Mouse (Mus musculus): ENCODE measurements around the gene Wnt3a. TPM values are rescaled to one million over a fixed set of nuclear protein-coding genes. Genes with fewer than 3 reads are reported as not detected.
"Not testable (repeated sequence)": the region's sequence is repeated elsewhere in the genome, so short reads cannot be mapped to it uniquely, and the experiment has no call there.

Gene Wnt3a
- total and polyA plus RNA-seq, 2 experiments from 2014 or later: 0.16 TPM; not detected in 1

GRCm38 (mm10) chr11:59306461-59307421 lies 16.2 kb upstream of the Wnt3a start, which contains the start of gene Wnt9a:
Gene Wnt9a (plus strand): TSS chr11:59306928.
- DNase-seq (ENCODE audit: low spot score) (peak; percentile 56), ATAC-seq (ENCODE audit: low FRiP score) (peak; percentile 18; the same call in 1 of the 2 replicates)
- H3K27me3 ChIP-seq (ENCODE audit: insufficient read depth, low read length): peaks cover 68% of the 10 kb centered on the region
- no peak within 1 kb of the TSS for H3K27ac ChIP-seq (ENCODE audit: low read depth, low read length)
- no peaks in the 10 kb centered on the region for H3K9me3 ChIP-seq (ENCODE audit: low read length)
- H3K4me1 ChIP-seq (ENCODE audit: insufficient read depth, low read length): peaks cover 4% of the 10 kb centered on the region; the same call in 1 of the 2 replicates
- WGBS: under 1% methylated on average over 108 of the region's 128 CpGs
- peak within 1 kb of the TSS; percentile 61 for H3K4me3 ChIP-seq (ENCODE audit: low read depth, low read length)
- TF ChIP-seq CTCF (IDR thresholded peaks at IDR 0.05): no peak
- peak within 1 kb of the TSS; percentile 90 for H3K4me2 ChIP-seq (ENCODE audit: low read depth, low read length, poor library complexity, severe bottlenecking)
- H3K9ac ChIP-seq (replicated peaks; ENCODE audit: low read length, poor library complexity, severe bottlenecking): peak within 1 kb of the TSS; percentile 50; the same call in 1 of the 2 replicates
- H3K36me3 ChIP-seq (ENCODE audit: insufficient read depth, low read length): no peaks in the 10 kb centered on the region

DNA sequence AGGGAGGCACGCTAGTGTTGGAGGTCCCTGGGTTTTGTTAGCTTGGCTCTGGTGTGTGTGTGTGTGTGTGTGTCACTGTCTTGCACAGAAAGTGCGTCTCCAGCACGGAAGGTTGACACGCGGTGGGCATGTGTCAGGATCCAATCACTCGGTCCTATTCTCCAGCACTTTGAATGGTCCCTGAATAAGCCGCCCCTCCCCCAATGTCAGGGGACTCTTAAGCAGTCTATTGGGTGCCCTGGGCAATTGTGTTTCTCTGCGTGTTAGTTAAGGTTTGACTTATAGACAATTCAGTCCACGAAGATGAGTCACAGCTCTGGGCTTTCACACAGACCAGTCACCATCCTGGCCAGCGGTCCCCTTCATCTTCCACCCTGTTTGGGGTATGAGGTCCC lies 15.3 kb upstream of the Wnt3a start:
- Histone ChIP-seq H3K9ac (replicated peaks; ENCODE audit: low read length, poor library complexity, severe bottlenecking) (no peak overlapping the region), H3K27me3 (ENCODE audit: insufficient read depth, low read length) (peaks cover 60% of the 10 kb centered on the region), H3K9me3 (ENCODE audit: low read length) (no peaks in the 10 kb centered on the region), H3K36me3 (ENCODE audit: insufficient read depth, low read length) (no peaks in the 10 kb centered on the region), H3K4me1 (ENCODE audit: insufficient read depth, low read length) (peaks cover 4% of the 10 kb centered on the region; the same call in 1 of the 2 replicates), H3K4me2 (ENCODE audit: low read depth, low read length, poor library complexity, severe bottlenecking) (no peak overlapping the region; the same call in 1 of the 2 replicates), H3K27ac (ENCODE audit: low read depth, low read length) (no peak overlapping the region), H3K4me3 (ENCODE audit: low read depth, low read length) (peak overlapping the region; percentile 61; the same call in 1 of the 2 replicates)
- no peak for DNase-seq (ENCODE audit: low spot score)
- WGBS: 5% methylated on average over 10 of the region's 10 CpGs
- no peak for TF ChIP-seq CTCF (IDR thresholded peaks at IDR 0.05)
- no peak for ATAC-seq (ENCODE audit: low FRiP score)

DNA sequence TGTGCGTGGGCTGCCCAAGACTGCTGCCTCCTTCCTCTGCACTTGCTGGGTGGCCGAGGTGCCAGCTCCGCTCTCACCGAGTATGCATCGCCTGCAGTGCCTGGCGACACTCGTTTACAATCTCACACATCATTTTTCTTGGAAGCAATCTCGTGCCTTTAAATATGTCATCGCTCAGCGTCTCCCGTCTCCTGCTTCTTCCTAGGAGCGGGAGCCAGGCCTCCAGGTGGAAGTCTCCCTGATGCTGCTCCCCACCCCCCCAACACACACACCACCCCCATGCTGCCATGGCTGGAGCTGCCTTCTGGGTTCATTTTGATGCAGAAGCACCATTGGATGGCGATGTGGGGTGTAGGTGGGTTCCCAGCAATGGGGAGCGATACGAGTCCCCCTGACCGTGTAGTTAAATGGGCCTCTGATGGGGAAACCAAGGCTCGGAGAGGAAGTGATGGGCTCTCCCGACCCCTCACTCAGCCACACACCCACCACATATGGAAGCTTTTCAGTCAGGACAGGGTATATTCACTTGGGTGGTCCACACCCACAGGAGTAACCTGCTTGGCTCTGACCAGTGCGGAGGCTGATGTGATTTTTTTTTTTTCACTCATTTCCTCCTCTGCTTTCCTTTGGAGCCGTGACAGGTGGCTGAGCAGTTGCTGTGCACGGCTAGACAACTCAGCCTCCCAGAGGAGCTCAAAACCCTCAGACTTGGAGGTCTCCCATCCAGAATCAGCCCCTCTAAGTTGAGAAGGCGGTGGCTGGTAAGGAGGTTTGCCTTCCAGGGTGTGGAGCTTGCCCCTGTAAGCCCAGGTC lies 14.7 kb upstream of the Wnt3a start:
- Histone ChIP-seq H3K4me1 (ENCODE audit: insufficient read depth, low read length) (peaks cover 4% of the 10 kb centered on the region; the same call in 1 of the 2 replicates), H3K36me3 (ENCODE audit: insufficient read depth, low read length) (no peaks in the 10 kb centered on the region), H3K27ac (ENCODE audit: low read depth, low read length) (no peak overlapping the region), H3K27me3 (ENCODE audit: insufficient read depth, low read length) (peaks cover 64% of the 10 kb centered on the region), H3K9ac (replicated peaks; ENCODE audit: low read length, poor library complexity, severe bottlenecking) (no peak overlapping the region), H3K4me3 (ENCODE audit: low read depth, low read length) (no peak overlapping the region), H3K9me3 (ENCODE audit: low read length) (no peaks in the 10 kb centered on the region), H3K4me2 (ENCODE audit: low read depth, low read length, poor library complexity, severe bottlenecking) (no peak overlapping the region)
- no peak for TF ChIP-seq CTCF (IDR thresholded peaks at IDR 0.05)
- 45% methylated on average over 22 of the region's 22 CpGs for WGBS
- DNase-seq (ENCODE audit: low spot score) (no peak), ATAC-seq (ENCODE audit: low FRiP score) (no peak)

DNA sequence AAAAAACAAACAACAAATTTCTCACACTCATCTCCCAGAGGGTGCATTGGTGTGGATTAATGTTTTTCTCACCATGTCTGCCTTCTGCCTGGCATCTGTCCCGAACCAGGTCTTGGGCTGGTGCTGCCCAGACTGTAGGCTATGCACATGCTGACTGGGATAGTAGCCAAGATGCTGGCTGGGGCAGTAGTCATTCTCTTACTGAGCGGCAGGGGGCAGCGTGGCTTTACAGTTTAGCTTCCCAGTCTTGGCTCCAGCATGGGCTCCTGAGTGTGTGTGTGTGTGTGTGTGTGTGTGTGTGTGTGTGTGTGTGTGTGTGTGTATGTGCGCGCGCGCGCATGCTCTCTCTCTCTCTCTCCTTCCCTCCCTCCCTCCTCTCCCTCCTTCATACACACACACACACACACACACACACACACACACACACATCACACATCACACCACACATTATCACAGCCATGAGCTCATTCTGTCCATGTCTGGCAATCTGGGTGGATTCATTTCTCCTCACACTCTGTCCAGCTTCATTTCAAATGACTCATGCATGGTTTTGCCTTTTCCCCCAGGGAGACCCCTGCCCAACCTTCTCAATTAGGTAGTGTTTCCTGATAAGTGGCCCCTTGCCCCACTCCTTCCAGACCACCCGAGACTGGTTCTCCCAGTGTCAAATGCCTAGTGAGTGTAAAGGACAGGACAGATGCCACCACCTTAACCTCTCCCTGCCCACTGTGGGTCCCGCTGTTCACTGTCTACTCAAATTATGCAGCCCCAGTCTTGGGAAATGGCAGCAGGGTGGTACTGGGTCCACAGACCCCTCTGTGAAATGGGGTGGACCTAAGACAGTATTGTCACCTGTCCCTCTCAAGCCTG lies 12.4 kb upstream of the Wnt3a start:
- H3K36me3 ChIP-seq (ENCODE audit: insufficient read depth, low read length): no peaks in the 10 kb centered on the region
- WGBS: 31% methylated on average over 10 of the region's 10 CpGs
- TF ChIP-seq CTCF (IDR thresholded peaks at IDR 0.05): peak; percentile 85
- peak; percentile 52 for ATAC-seq (ENCODE audit: low FRiP score)
- peak; percentile 96 for DNase-seq (ENCODE audit: low spot score)
- H3K9me3 ChIP-seq (ENCODE audit: low read length): no peaks in the 10 kb centered on the region
- H3K27ac ChIP-seq (ENCODE audit: low read depth, low read length): no peak overlapping the region
- no peak overlapping the region for H3K9ac ChIP-seq (replicated peaks; ENCODE audit: low read length, poor library complexity, severe bottlenecking)
- H3K27me3 ChIP-seq (ENCODE audit: insufficient read depth, low read length): peaks cover 65% of the 10 kb centered on the region
- no peak overlapping the region for H3K4me3 ChIP-seq (ENCODE audit: low read depth, low read length)
- H3K4me1 ChIP-seq (ENCODE audit: insufficient read depth, low read length): peaks cover 4% of the 10 kb centered on the region; the same call in 1 of the 2 replicates
- no peak overlapping the region for H3K4me2 ChIP-seq (ENCODE audit: low read depth, low read length, poor library complexity, severe bottlenecking)

- H3K27ac ChIP-seq (ENCODE audit: low read depth, low read length); H3K36me3 ChIP-seq (ENCODE audit: insufficient read depth, low read length); H3K4me1 ChIP-seq (ENCODE audit: insufficient read depth, low read length); H3K4me3 ChIP-seq (ENCODE audit: low read depth, low read length); H3K4me2 ChIP-seq (ENCODE audit: low read depth, low read length, poor library complexity, severe bottlenecking); H3K9ac ChIP-seq (replicated peaks; ENCODE audit: low read length, poor library complexity, severe bottlenecking); ATAC-seq (ENCODE audit: low FRiP score); H3K9me3 ChIP-seq (ENCODE audit: low read length); DNase-seq (ENCODE audit: low spot score): not testable (repeated sequence)
- peaks cover 51% of the 10 kb centered on the region for H3K27me3 ChIP-seq (ENCODE audit: insufficient read depth, low read length)
- 74% methylated on average over 2 of the region's 2 CpGs for WGBS
Measured at GRCm38 (mm10) chr11:59301053-59301452, 10.5 kb upstream of the Wnt3a start.
